Mouse (Mus musculus) ES-Bruce4 (cell line): Measurements from ENCODE around the gene Etnk1. TPM values are rescaled to one million over a fixed set of nuclear protein-coding genes. Genes with fewer than 3 reads are reported as not detected.
A peak's percentile ranks its signal among the peaks of the same experiment; 100 is the strongest.

Experiments
- H3K27ac ChIP-seq: 2 replicates; pipeline ENCODE4 v1.5.1; 2012; ENCODE audit warnings: low read length, inconsistent platforms; ENCODE audit not compliant: insufficient read depth
- H3K27me3 ChIP-seq: 2 replicates; pipeline ENCODE4 v1.6.1; 2012; ENCODE audit warnings: mild to moderate bottlenecking, low read length, inconsistent platforms; ENCODE audit not compliant: control insufficient read depth, poor library complexity, insufficient read depth, severe bottlenecking
- H3K36me3 ChIP-seq: 2 replicates; pipeline ENCODE4 v1.6.1; 2012; ENCODE audit warnings: inconsistent platforms, mild to moderate bottlenecking, low read length, moderate library complexity; ENCODE audit not compliant: control insufficient read depth, poor library complexity, insufficient read depth, severe bottlenecking
- H3K4me1 ChIP-seq: one replicate; pipeline ENCODE4 v1.8.1; 2011; ENCODE audit warnings: low read length; ENCODE audit not compliant: control insufficient read depth, insufficient read depth
- H3K4me3 ChIP-seq: 2 replicates; pipeline ENCODE4 v1.5.1; 2011; ENCODE audit warnings: low read depth, mild to moderate bottlenecking, low read length
- H3K9ac ChIP-seq: 2 replicates; pipeline ENCODE4 v1.6.1; 2012; ENCODE audit warnings: low read depth, mild to moderate bottlenecking, inconsistent platforms; ENCODE audit not compliant: poor library complexity, severe bottlenecking
- H3K9me3 ChIP-seq: replicated peaks from 2 replicates; pipeline ENCODE4 v1.6.1; 2012; ENCODE audit warnings: mild to moderate bottlenecking, low read length, inconsistent platforms; ENCODE audit not compliant: control insufficient read depth, poor library complexity, insufficient read depth, severe bottlenecking
- CTCF ChIP-seq: IDR thresholded peaks from one replicate; pipeline ENCODE4 v1.8.1; 2011; ENCODE audit warnings: low read depth, low read length
- EP300 ChIP-seq: IDR thresholded peaks from 2 replicates; pipeline ENCODE4 v1.6.1; 2011; ENCODE audit warnings: low read depth, low read length; ENCODE audit not compliant: insufficient read depth
- POLR2A ChIP-seq: IDR thresholded peaks from one replicate; pipeline ENCODE4 v1.8.1; 2011; ENCODE audit warnings: low read length; ENCODE audit not compliant: insufficient read depth
- polyA plus RNA-seq: library from polyadenylated mRNA; stranded (reverse); fragments of >200 nt; gene quantifications from 2 replicates; pipeline ENCODE4 v1.2.4, GENCODE M21; 2011; ENCODE audit warnings: low read depth; ENCODE audit not compliant: missing spikeins, insufficient read depth, insufficient read length

The Etnk1 gene
- polyA plus RNA-seq, 1 experiment, result 149 TPM

DNA sequence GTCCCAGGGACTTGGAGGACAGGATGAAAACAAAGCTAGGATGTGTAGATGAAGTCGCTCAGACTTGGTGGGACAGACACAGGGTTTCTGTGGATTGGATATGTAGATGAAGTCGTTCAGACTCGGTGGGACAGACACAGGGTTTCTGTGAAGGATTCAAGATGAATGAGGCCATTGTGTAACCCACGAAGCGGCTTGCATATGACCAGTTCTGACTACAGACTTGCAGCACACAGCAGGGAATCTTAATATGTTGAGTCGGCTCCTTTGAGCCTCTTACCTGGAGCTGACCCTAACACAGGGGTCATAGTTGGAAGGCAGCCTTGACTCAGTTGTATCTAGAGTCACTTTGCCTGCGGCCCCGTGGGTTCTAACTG, 94.3 kb downstream of the Etnk1 start:
- Histone ChIP-seq H3K9me3 (no peaks in the 10 kb centered on the region), H3K36me3 (no peaks in the 10 kb centered on the region), H3K4me3 (no peak overlapping the region), H3K4me1 (no peaks in the 10 kb centered on the region), H3K9ac (no peak overlapping the region), H3K27me3 (no peaks in the 10 kb centered on the region), H3K27ac (no peak overlapping the region)
- TF ChIP-seq CTCF, result no peak
- no peak for TF ChIP-seq POLR2A
- no peak for TF ChIP-seq EP300

GRCm38 (mm10) chr6:143265482-143265881, 98.5 kb downstream of the Etnk1 start:
- no peaks in the 10 kb centered on the region for H3K36me3 ChIP-seq
- TF ChIP-seq EP300, result no peak
- no peak for TF ChIP-seq CTCF
- no peak for TF ChIP-seq POLR2A
- no peaks in the 10 kb centered on the region for H3K4me1 ChIP-seq
- no peaks in the 10 kb centered on the region for H3K9me3 ChIP-seq
- no peaks in the 10 kb centered on the region for H3K27me3 ChIP-seq
- H3K9ac ChIP-seq, result no peak overlapping the region
- H3K4me3 ChIP-seq, result no peak overlapping the region
- no peak overlapping the region for H3K27ac ChIP-seq

DNA sequence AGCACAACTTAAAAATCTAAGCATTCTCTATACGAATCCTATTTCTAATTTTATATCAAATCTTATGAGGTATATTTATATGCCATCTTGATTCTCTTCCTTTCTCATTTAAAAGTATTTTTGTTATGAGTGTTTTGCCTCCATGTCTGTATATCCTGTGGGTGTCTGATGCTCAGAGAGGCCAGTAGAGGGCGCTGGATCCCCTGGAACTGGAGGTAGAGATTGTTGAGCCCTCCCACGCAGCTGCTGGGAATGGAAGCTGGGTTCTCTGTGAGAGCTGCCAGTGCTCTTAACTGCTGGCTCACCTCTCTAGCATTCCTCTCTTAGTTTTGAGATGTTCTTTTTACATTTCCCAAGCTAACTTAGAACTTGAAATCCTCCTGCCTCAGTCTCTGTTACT, 112.2 kb downstream of the Etnk1 start:
- H3K4me3 ChIP-seq, result no peak overlapping the region
- H3K4me1 ChIP-seq, result no peaks in the 10 kb centered on the region
- TF ChIP-seq CTCF (peak; percentile 75), POLR2A (no peak), EP300 (no peak)
- no peaks in the 10 kb centered on the region for H3K36me3 ChIP-seq
- H3K27me3 ChIP-seq, result no peaks in the 10 kb centered on the region; the same call in 1 of the 2 replicates
- no peaks in the 10 kb centered on the region for H3K9me3 ChIP-seq
- no peak overlapping the region for H3K27ac ChIP-seq
- H3K9ac ChIP-seq, result no peak overlapping the region

Other genes starting within 250 kb of the Etnk1 start
- gene St8sia1, start 202.8 kb upstream of the Etnk1 start, polyA plus RNA-seq, result 2.3 and 2.5 TPM in 2 replicates
- gene C2cd5, start 67.1 kb upstream of the Etnk1 start, polyA plus RNA-seq, result 49.6 and 57.2 TPM in 2 replicates